Mouse (Mus musculus) neural tube, embryonic 14.5 days (tissue): Measurements from ENCODE around the gene Slc37a2. TPM values are rescaled to one million over a fixed set of nuclear protein-coding genes. Genes with fewer than 3 reads are reported as not detected.

Experiments
- ATAC-seq: fragments of 200-750 bp; cut with Nextera tagmentation; 2 replicates; pipeline ENCODE4 v1.8.0; 2017; ENCODE audit warnings: low read depth, mild to moderate bottlenecking, moderate TSS enrichment, moderate library complexity
- H3K27ac ChIP-seq: fragments of 300-500 bp; sonication (generic); 2 replicates; pipeline ENCODE4 v1.5.1; 2014; ENCODE audit warnings: low read depth, mild to moderate bottlenecking, control low read depth, low read length, moderate library complexity, mixed read lengths
- H3K27me3 ChIP-seq: fragments of 300-500 bp; sonication (generic); 2 replicates; pipeline ENCODE4 v1.6.1; 2014; ENCODE audit warnings: low read length; ENCODE audit not compliant: control insufficient read depth, insufficient read depth
- H3K36me3 ChIP-seq: fragments of 300-500 bp; sonication (generic); 2 replicates; pipeline ENCODE4 v1.6.1; 2014; ENCODE audit warnings: low read length, mixed read lengths; ENCODE audit not compliant: control insufficient read depth, insufficient read depth
- H3K4me1 ChIP-seq: fragments of 300-500 bp; sonication (generic); 2 replicates; pipeline ENCODE4 v1.6.1; 2014; ENCODE audit warnings: low read length; ENCODE audit not compliant: control insufficient read depth, insufficient read depth
- H3K4me2 ChIP-seq: fragments of 300-500 bp; sonication (generic); 2 replicates; pipeline ENCODE4 v1.6.1; 2014; ENCODE audit warnings: mild to moderate bottlenecking, low read depth, low read length, control low read depth
- H3K4me3 ChIP-seq: fragments of 300-500 bp; sonication (generic); 2 replicates; pipeline ENCODE4 v1.5.1; 2014; ENCODE audit warnings: low read depth, low read length, control low read depth, mixed read lengths
- H3K9ac ChIP-seq: fragments of 300-500 bp; sonication (generic); replicated peaks from 2 replicates; pipeline ENCODE4 v1.6.1; 2014; ENCODE audit warnings: low read depth, mild to moderate bottlenecking, control low read depth, low read length, mixed read lengths
- H3K9me3 ChIP-seq: fragments of 300-500 bp; sonication (generic); 2 replicates; pipeline ENCODE4 v1.6.1; 2016; ENCODE audit warnings: low read length; ENCODE audit not compliant: control insufficient read depth
- WGBS: fragments of 180-500 bp; shearing (Covaris S2); extraction: QIAGEN DNeasy Blood & Tissue Kit; methylation state at CpG from one replicate; pipeline ENCODE4 v1.1.7; 2014; 5-methylcytosine and 5-hydroxymethylcytosine counted together
- polyA plus RNA-seq: library from polyadenylated mRNA; unstranded; fragments of >200 nt; fragmentation: Nextera tagmentation; extraction: Ambion mirVana; gene quantifications from 2 replicates; pipeline ENCODE4 v1.2.1, GENCODE M21; 2014

Slc37a2 gene
- polyA plus RNA-seq, 1 experiment from 2014 or later: 0.91 TPM

- ATAC-seq: no peak
Measured at GRCm38 (mm10) chr9:37230486-37231195, 24.9 kb downstream of the Slc37a2 start.

GRCm38 (mm10) chr9:37229880-37230325 is 25.6 kb downstream of the Slc37a2 start:
- no peaks in the 10 kb centered on the region for H3K27me3 ChIP-seq
- peak; percentile 95 for ATAC-seq
- H3K36me3 ChIP-seq: no peaks in the 10 kb centered on the region
- no peak overlapping the region for H3K4me3 ChIP-seq
- H3K9ac ChIP-seq: no peak overlapping the region
- no peaks in the 10 kb centered on the region for H3K9me3 ChIP-seq
- WGBS: 0% methylated on average over 1 of the region's 1 CpGs
- no peak overlapping the region for H3K27ac ChIP-seq
- H3K4me1 ChIP-seq: peaks cover 2% of the 10 kb centered on the region; the same call in 1 of the 2 replicates
- H3K4me2 ChIP-seq: no peak overlapping the region

More at GRCm38 (mm10) chr9:37230486-37231195, 24.9 kb downstream of the Slc37a2 start:
- Histone ChIP-seq H3K9me3 (no peaks in the 10 kb centered on the region), H3K4me3 (no peak overlapping the region), H3K4me1 (peaks cover 2% of the 10 kb centered on the region; the same call in 1 of the 2 replicates), H3K27me3 (no peaks in the 10 kb centered on the region), H3K27ac (no peak overlapping the region), H3K9ac (no peak overlapping the region), H3K36me3 (no peaks in the 10 kb centered on the region), H3K4me2 (no peak overlapping the region)
- 90% methylated on average over 9 of the region's 9 CpGs for WGBS

GRCm38 (mm10) chr9:37225581-37225980 is 30.0 kb downstream of the Slc37a2 start:
- 97% methylated on average over 1 of the region's 1 CpGs for WGBS
- no peak overlapping the region for H3K9ac ChIP-seq

GRCm38 (mm10) chr9:37220755-37221154 is 34.8 kb downstream of the Slc37a2 start:
- H3K36me3 ChIP-seq: no peaks in the 10 kb centered on the region
- WGBS: 80% methylated on average over 8 of the region's 8 CpGs
- H3K9ac ChIP-seq: no peak overlapping the region
- H3K27ac ChIP-seq: no peak overlapping the region
- ATAC-seq: no peak
- H3K4me1 ChIP-seq: no peaks in the 10 kb centered on the region
- no peaks in the 10 kb centered on the region for H3K9me3 ChIP-seq
- no peak overlapping the region for H3K4me3 ChIP-seq
- no peak overlapping the region for H3K4me2 ChIP-seq
- no peaks in the 10 kb centered on the region for H3K27me3 ChIP-seq

More at GRCm38 (mm10) chr9:37225581-37225980, 30.0 kb downstream of the Slc37a2 start:
- H3K36me3 ChIP-seq: no peaks in the 10 kb centered on the region
- peaks cover 2% of the 10 kb centered on the region; the same call in 1 of the 2 replicates for H3K4me1 ChIP-seq
- ATAC-seq: no peak
- no peaks in the 10 kb centered on the region for H3K9me3 ChIP-seq
- no peak overlapping the region for H3K4me2 ChIP-seq
- no peak overlapping the region for H3K4me3 ChIP-seq
- no peak overlapping the region for H3K27ac ChIP-seq
- no peaks in the 10 kb centered on the region for H3K27me3 ChIP-seq

- H3K9ac ChIP-seq: no peak overlapping the region
- H3K4me3 ChIP-seq: no peak overlapping the region
- H3K9me3 ChIP-seq: no peaks in the 10 kb centered on the region
- WGBS: 92% methylated on average over 9 of the region's 9 CpGs
- H3K4me2 ChIP-seq: no peak overlapping the region
- H3K36me3 ChIP-seq: no peaks in the 10 kb centered on the region
- H3K4me1 ChIP-seq: no peaks in the 10 kb centered on the region
- no peaks in the 10 kb centered on the region for H3K27me3 ChIP-seq
- H3K27ac ChIP-seq: no peak overlapping the region
- ATAC-seq: no peak
Measured at GRCm38 (mm10) chr9:37214327-37215060, 41.0 kb downstream of the Slc37a2 start.

- 90% methylated on average over 13 of the region's 13 CpGs for WGBS
- Histone ChIP-seq H3K27ac (no peak overlapping the region), H3K4me1 (no peaks in the 10 kb centered on the region), H3K4me2 (no peak overlapping the region), H3K4me3 (no peak overlapping the region), H3K36me3 (no peaks in the 10 kb centered on the region), H3K27me3 (no peaks in the 10 kb centered on the region), H3K9ac (no peak overlapping the region), H3K9me3 (no peaks in the 10 kb centered on the region)
- ATAC-seq: no peak
Measured at GRCm38 (mm10) chr9:37213060-37213738, 42.3 kb downstream of the Slc37a2 start.

- under 1% methylated on average over 21 of the region's 21 CpGs for WGBS
- no peaks in the 10 kb centered on the region for H3K36me3 ChIP-seq
Measured at GRCm38 (mm10) chr9:37207929-37208411, 47.6 kb downstream of the Slc37a2 start, which contains the start of gene Tmem218. Gene Tmem218 (plus strand): TSS chr9:37208223.

GRCm38 (mm10) chr9:37203884-37204283 is 51.7 kb downstream of the Slc37a2 start:
- Histone ChIP-seq H3K27me3 (no peaks in the 10 kb centered on the region), H3K4me2 (no peak overlapping the region), H3K36me3 (no peaks in the 10 kb centered on the region), H3K4me3 (no peak overlapping the region), H3K9ac (no peak overlapping the region), H3K9me3 (no peaks in the 10 kb centered on the region), H3K4me1 (peaks cover 4% of the 10 kb centered on the region), H3K27ac (no peak overlapping the region)
- 26% methylated on average over 5 of the region's 5 CpGs for WGBS
- ATAC-seq: no peak

More at GRCm38 (mm10) chr9:37207929-37208411, 47.6 kb downstream of the Slc37a2 start, which contains the start of gene Tmem218:
- Histone ChIP-seq H3K27ac (peak within 1 kb of the TSS; percentile 81), H3K27me3 (no peaks in the 10 kb centered on the region), H3K4me3 (peak within 1 kb of the TSS; percentile 48), H3K4me1 (peaks cover 4% of the 10 kb centered on the region), H3K9ac (peak within 1 kb of the TSS; percentile 47), H3K4me2 (peak within 1 kb of the TSS; percentile 84), H3K9me3 (no peaks in the 10 kb centered on the region)
- ATAC-seq: peak; percentile 100
